Mouse (Mus musculus) embryonic stem cell, embryonic (primary cell): ENCODE measurements at regions not wholly inside any gene's neighbourhood (a gene's known extent, or its start where the extent isn't known, plus 50 kb on each side); places are given as distances from the start of the nearest gene placed in this dataset.

Experiments
- CTCF ChIA-PET, 4 experiments: fragments of 300-600 bp in 2 of 4; fragments of 350-600 bp in 2 of 4; sonication (Branson Sonifier 250); formaldehyde crosslinking; loops; one replicate each; lab custom pipeline; 2022; ENCODE audit warnings: inconsistent platforms in 2 of 4; lab: Charles Lee
- POLR2A ChIA-PET, 4 experiments: fragments of 300-600 bp in 2 of 4; fragments of 350-600 bp in 2 of 4; sonication (Branson Sonifier 250); formaldehyde crosslinking; loops; one replicate each; lab custom pipeline; 2022; ENCODE audit warnings: antibody characterized with exemption in 4 of 4, inconsistent platforms in 1 of 4; lab: Charles Lee

DNA sequence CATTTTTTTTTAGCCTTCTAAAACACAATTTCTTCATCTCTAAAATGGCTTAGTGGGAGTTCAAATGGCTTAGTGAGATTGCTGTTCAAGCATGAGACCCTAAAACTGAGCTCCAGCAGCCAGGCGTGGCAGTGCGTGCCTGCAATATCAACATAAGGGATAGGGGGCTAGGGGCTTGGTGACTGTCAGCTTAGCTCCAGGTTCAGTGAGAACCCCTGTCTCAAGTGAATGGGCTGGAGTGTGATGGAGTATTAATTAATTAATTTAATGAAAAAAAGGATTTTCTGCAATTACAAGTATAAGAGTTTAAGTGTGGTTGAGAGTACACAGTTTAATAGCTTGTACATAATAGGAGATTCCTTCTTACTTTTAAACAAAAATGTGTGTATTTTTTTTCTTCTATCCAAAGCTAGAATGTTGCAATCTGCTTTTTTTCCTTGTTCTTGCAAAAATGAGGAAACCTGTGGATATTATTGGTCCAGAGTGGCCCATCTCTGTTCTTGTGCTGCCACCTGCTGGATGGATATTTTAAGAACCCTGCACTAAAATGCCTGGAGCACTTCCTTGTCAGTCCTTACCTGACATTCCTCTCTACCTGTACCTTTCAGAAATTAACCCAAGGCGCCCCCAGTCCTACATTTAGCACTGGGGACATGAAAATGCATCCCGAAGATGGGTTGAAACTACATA, 54.0 kb upstream of the Usp47 start:
- ChIA-PET CTCF (interaction anchor here in 3 of 4 experiments (0.6 to 1.6 kb wide), 7 partner anchors 94 to 1350 kb away, joined by 3 to 4 read pairs (median 3); no protein-coding TSS in a partner anchor), POLR2A (no interaction called here)

DNA sequence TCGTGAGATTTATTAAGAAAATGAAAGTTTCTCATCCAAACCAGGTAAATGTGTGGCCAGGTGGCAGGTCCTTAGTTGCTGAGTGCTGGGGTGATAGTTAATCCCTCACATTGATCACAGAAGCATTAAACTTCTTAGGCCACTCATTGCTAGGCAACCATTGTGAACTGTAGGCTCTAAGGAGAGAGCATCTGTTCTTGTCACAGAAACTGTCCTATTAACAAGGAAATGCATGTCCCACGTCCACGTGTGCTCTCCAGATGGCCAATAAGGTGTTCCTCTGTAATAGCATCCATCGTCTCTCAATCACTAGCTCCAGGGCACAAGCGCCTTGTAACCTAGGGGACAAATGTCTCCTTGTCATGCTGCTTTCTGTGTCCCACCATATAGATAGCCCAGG, 55.0 kb upstream of the Usp47 start:
- POLR2A ChIA-PET: no interaction called here
- CTCF ChIA-PET: interaction anchor here in 2 of 4 experiments (1.0 to 1.6 kb wide), 4 partner anchors 289 to 719 kb away, joined by 3 to 4 read pairs (median 3); no protein-coding TSS in a partner anchor

DNA sequence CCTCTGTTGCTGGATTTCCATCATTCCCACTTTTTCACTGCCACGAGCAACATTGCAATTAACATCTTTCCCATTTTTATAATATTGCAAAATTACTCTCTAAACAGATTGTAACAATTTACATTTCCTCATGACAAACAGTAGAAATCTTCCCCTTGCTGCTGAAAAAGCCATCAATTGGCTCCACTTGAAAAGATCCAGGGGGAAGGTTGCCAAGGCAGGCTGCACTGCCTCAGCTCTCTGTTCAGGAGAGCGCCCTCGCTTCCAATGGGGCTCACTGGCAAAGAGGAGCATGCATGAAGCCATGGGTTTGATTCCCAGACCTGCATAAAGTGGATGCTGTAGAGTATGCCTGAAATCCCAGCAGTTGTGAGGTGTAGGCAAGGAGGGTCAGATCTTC, 56.6 kb upstream of the Usp47 start:
- ChIA-PET POLR2A (no interaction called here), CTCF (no interaction called here)

DNA sequence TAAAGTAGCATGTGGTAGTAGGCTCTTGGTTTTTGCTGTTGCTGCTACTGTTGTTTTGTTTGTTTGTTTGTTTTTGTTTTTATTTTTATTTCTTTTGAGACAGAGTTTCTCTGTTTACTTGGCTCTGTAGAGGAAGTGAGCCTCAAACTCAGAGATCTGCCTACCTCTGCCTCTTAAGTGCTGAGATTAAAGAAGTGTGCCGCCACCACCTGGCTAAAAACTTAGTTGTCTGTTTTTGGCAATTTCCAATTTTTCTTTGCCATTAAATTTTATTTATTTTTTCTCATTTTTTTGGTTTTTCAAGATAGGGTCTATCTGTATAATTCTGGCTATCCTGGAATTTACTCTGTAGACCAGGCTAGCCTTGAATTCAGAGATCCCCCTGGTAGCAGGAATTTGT, 59.3 kb upstream of the Usp47 start:
- ChIA-PET POLR2A (no interaction called here), CTCF (no interaction called here)

DNA sequence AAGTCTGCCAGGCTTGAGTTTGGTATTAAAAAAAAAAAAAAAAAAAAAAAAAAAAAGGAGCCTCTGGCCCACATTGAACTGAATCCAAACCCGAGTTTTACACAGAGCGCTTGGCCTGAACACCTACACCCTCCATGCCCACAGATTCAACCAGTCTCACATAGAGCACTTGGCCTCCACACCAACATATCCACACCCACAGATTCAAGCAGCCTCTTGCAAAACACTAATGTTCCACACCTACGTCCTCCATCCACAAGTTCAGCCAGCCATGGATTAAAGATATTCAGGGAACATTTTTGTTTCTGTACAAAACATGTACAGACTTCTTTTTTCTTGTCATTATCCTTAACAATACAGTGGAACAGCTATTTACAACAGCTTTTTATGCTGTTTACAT, 63.3 kb upstream of the Usp47 start:
- ChIA-PET POLR2A (interaction anchor here in 1 of 4 experiments (0.7 kb wide), 1 partner anchor 13 kb away, joined by 6 read pairs; no protein-coding TSS in a partner anchor), CTCF (no interaction called here)

DNA sequence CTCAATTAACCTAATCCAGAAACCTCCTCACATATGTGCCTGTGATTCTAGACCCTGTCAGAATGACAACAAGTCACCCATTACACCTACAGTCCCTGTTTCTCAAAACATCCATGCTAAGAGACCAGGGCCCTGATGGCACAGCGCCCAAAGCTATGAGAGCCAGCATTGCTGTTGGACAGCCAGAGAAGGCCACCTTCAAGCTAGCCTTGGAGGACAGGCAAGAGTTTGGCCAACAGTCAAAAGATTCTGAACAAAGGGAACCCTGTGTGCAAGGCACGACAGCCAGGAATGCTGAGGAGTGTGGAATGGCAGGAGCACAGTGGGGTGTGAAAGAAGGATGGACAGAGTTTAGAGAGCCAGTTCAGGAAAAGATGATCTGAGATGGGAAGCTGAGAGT, 66.6 kb upstream of the Usp47 start:
- ChIA-PET CTCF (no interaction called here), POLR2A (no interaction called here)

DNA sequence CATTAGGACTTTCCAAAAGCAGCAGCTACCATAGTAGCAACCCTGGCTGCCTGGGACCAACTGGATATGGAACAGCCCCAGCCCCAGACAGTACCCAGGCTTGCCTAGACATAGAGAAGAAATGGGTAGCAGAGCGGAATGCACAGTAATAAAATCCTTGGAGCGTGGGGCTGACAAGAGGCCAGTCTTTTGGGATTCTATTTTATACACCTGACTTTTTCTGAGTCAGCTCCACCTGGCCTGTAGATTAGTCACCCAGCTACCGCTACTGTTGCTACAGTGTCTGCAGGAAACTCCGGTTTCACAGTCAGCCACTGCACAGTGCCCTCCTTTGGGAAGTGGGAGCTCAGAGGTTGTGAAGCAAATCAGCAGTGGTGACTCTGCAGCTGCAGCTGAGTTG, 83.7 kb upstream of the Usp47 start:
- ChIA-PET CTCF (no interaction called here), POLR2A (no interaction called here)

DNA sequence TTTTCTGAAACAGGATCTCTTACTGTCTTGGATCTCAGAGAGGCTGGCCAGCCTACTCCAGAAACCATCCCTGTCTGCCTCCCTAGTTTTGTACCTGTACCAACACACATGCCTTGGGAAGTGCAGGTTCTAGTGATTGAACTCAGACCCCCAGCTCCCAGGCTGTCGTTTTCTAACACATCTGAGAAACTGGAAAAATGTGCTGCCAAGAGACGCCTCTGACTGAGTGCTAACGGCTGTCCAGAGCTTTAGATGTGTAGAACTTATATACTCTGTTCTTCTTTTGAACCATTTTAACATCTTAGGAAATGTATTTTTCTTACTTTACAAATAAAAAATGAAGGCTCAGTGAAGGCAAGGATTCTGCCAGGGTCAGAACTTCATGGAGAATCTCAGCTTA, 85.8 kb upstream of the Usp47 start:
- POLR2A ChIA-PET: interaction anchor here in 1 of 4 experiments (0.7 kb wide), 1 partner anchor 373 kb away, joined by 3 read pairs; no protein-coding TSS in a partner anchor

GRCm38 (mm10) chr7:111937102-111937501, 86.2 kb upstream of the Usp47 start:
- CTCF ChIA-PET: interaction anchor here in 1 of 4 experiments (0.7 kb wide), 2 partner anchors 114 to 461 kb away, joined by 3 read pairs; no protein-coding TSS in a partner anchor
- POLR2A ChIA-PET: no interaction called here

More for the DNA sequence above, 85.8 kb upstream of the Usp47 start:
- CTCF ChIA-PET: interaction anchor here in 1 of 4 experiments (0.7 kb wide), 1 partner anchor 115 kb away, joined by 3 read pairs; no protein-coding TSS in a partner anchor

DNA sequence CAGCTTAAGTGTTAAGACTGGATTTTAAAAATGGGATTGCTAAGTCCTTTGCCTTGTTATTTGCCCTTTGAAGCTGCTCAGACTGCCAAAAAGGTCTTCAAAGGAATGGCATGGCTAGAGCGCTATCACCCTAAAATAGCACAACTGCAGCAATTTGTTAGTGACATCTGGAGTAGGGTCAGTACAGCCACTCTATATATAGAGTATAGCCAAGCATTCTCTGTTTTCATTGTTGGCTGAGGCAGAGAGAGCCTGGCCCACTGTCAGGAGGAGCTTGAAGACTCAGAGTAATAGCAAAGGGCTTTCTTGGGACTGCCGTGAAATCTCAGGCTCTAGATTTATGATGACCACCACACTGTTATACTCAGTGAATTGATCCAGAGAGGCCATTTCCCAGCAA, 90.6 kb upstream of the Usp47 start:
- ChIA-PET POLR2A (no interaction called here), CTCF (no interaction called here)

GRCm38 (mm10) chr7:111919961-111920360, 103.3 kb upstream of the Usp47 start:
- CTCF ChIA-PET: no interaction called here
- POLR2A ChIA-PET: no interaction called here

- ChIA-PET CTCF (no interaction called here), POLR2A (no interaction called here)
These were observed 119.5 kb upstream of the Usp47 start for GRCm38 (mm10) chr7:111903741-111904231.

- ChIA-PET CTCF (no interaction called here), POLR2A (no interaction called here)
These were observed 117.2 kb upstream of the Galnt18 start for GRCm38 (mm10) chr7:111897016-111897415.

GRCm38 (mm10) chr7:111896255-111896654, 116.5 kb upstream of the Galnt18 start:
- ChIA-PET CTCF (no interaction called here), POLR2A (interaction anchor here in 1 of 4 experiments (0.6 kb wide), 1 partner anchor 1435 kb away, joined by 3 read pairs; no protein-coding TSS in a partner anchor)

DNA sequence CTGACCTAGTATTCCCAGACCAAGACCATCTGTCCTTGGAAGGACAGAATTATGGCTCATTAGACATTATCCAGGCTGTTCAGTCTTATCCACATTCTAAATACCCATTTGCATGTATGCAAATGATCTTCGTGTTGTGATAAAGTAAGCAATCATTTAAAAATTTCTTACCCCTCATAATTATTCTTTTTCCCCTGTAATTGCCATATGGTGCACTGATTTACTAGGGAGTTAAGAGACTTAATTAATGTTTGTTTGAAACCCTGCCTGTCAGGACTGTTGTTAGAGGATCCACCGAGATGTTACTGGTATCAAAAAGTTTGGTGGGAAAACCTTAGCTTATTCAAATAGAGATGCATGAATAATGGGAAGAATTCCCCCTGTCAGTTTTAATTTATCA, 103.2 kb upstream of the Galnt18 start:
- POLR2A ChIA-PET: no interaction called here
- CTCF ChIA-PET: no interaction called here

- ChIA-PET CTCF (no interaction called here), POLR2A (no interaction called here)
These were observed 100.4 kb upstream of the Galnt18 start for GRCm38 (mm10) chr7:111880067-111880675.

- ChIA-PET CTCF (no interaction called here), POLR2A (no interaction called here)
These were observed 97.8 kb upstream of the Galnt18 start for GRCm38 (mm10) chr7:111877591-111877990.

- ChIA-PET CTCF (no interaction called here), POLR2A (no interaction called here)
These were observed 96.2 kb upstream of the Galnt18 start for GRCm38 (mm10) chr7:111875949-111876348.

- ChIA-PET CTCF (no interaction called here), POLR2A (no interaction called here)
These were observed 89.6 kb upstream of the Galnt18 start for GRCm38 (mm10) chr7:111869337-111869736.

- ChIA-PET CTCF (no interaction called here), POLR2A (no interaction called here)
These were observed 83.3 kb upstream of the Galnt18 start for GRCm38 (mm10) chr7:111863035-111863434.
